Mouse (Mus musculus): ENCODE data around the gene Rgs6.

DNA sequence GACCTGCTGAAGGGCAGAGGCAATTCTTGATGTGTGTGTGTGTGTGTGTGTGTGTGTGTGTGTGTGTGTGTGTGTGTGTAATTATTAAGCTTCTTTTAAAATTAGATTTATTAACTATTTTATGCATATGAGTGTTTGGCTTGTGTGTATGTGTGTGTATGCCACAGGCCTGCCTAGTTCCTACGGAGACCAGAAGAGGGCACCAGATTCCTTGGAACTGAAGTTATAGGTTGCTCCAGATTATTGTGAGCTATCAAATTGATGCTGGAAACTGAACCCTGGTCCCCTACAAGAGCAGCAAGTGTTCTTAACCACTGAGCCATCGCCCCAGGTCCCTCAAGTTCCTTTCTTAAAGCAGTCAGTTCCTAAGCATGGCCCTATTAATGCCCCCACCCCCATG, 511.8 kb downstream of the Rgs6 start:
- peak; percentile 68 for TF ChIP-seq CTCF (IDR thresholded peaks at IDR 0.05; ENCODE audit: low read depth)
- no peak for TF ChIP-seq EP300 (IDR thresholded peaks at IDR 0.05; ENCODE audit: low read depth)

Data from liver, embryonic 14.5 days (tissue).